Mouse (Mus musculus): ENCODE measurements at regions not wholly inside any gene's neighbourhood (a gene's known extent, or its start where the extent isn't known, plus 50 kb on each side); places are given as distances from the start of the nearest gene placed in this dataset.

DNA sequence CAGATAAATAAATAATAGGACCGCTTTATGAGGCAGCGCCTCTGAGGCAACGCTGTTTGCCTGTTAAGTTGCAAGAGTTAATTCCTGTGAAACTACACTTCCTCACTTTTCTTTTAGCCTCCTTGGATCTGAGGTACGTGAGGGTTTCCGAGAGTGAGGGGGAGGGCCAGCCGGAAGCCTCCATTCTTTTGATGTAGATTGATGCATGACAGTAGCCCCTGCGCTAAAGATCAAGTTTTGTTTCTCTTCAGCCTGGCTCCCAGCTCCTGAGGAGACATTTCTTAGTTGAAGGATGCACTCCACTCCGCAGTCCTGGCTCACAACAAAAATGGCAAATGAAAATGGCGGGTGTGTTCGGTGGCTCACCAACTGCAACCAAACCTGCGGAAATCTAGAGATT is 485.6 kb upstream of the Cited2 start:
- Histone ChIP-seq H3K4me1 (peaks cover 36% of the 10 kb centered on the region), H3K4me3 (replicated peaks) (no peak overlapping the region), H3K27me3 (0 out of 2 replicates have a peak, but pooled peaks cover 4% of the 10 kb centered on the region), H3K9ac (no peak overlapping the region), H3K9me3 (no peaks in the 10 kb centered on the region), H3K27ac (no peak overlapping the region), H3K36me3 (replicated peaks) (no peaks in the 10 kb centered on the region), H3K4me2 (no peak overlapping the region)
- 46% methylated on average over 11 of the region's 11 CpGs for WGBS
- ATAC-seq (ENCODE audit: low FRiP score) = no peak

DNA sequence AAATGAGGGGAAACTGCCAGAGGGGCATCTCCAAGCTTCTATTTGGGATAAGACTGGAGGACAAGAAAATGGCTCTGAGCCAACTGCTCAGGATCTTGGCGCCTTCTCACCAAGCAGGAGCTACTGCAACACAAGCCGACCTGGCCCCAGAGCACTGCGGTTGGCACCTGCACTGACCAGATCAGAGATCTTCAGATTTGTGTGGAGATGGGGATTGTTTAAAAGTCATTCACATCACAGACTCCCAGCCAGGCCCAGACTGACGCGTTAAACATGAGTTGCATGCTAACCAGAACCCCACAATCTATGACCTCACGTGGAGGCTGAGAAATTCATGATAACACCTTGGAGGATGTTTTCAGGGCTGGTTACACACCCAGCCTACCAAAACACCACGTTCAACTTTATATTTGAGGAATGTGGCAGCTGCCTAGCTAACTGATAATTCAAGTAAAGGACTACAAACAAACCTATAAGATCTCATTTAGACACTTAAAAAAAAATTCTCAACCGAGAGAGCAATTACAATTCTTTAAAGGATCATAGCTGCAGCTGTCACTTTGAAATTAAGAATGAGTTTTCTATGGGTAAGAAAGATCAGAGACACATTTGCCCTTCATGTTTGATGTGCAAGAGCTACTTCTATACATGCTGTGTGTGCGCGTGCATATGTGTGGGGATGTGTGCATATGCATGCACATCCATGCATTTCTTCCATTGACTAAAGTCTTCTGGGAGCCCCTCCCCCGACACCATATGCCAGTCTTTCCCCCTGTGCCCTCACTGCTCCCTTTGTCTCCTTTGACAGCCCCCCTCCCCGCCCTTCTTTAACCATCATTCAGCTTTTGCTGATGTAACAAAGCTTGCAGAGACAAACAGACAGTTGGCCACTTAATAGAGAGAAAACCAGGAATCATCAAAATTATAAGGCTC is 484.8 kb upstream of the Cited2 start:
- Histone ChIP-seq H3K36me3 (replicated peaks) (no peaks in the 10 kb centered on the region), H3K4me3 (replicated peaks) (no peak overlapping the region), H3K4me2 (no peak overlapping the region), H3K9ac (no peak overlapping the region), H3K4me1 (peaks cover 36% of the 10 kb centered on the region), H3K9me3 (no peaks in the 10 kb centered on the region), H3K27ac (0 out of 2 replicates have a peak overlapping the region, but pooled peaks have one; percentile 19), H3K27me3 (0 out of 2 replicates have a peak, but pooled peaks cover 4% of the 10 kb centered on the region)
- WGBS = 58% methylated on average over 12 of the region's 12 CpGs
- ATAC-seq (ENCODE audit: low FRiP score) = peak; percentile 88

DNA sequence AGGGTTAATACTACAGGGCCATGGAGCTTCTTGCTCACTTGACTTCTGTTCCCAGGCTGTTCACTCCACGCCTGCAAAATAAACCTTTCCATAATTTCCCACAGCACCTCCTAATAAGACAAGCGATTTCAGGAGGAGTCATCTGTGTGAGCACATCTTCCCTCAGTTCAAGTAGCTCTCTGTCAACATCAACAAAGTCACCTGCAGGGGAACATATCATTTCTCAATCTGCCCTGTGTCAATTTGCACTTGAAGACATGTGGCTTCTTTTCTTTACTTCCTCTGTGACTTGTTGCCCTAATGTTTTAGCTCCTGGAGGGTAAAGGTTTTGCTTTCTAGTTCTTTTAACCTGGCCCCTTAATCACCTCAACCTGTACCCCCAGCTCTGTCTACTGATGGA is 474.7 kb upstream of the Cited2 start:
- no peaks in the 10 kb centered on the region for H3K36me3 ChIP-seq (replicated peaks)
- no peak overlapping the region for H3K27ac ChIP-seq
- 63% methylated on average over 2 of the region's 2 CpGs for WGBS
- H3K27me3 ChIP-seq = no peaks in the 10 kb centered on the region
- ATAC-seq (ENCODE audit: low FRiP score) = no peak
- no peaks in the 10 kb centered on the region for H3K9me3 ChIP-seq
- H3K4me3 ChIP-seq (replicated peaks) = no peak overlapping the region
- H3K9ac ChIP-seq = no peak overlapping the region
- no peaks in the 10 kb centered on the region for H3K4me1 ChIP-seq
- H3K4me2 ChIP-seq = no peak overlapping the region

DNA sequence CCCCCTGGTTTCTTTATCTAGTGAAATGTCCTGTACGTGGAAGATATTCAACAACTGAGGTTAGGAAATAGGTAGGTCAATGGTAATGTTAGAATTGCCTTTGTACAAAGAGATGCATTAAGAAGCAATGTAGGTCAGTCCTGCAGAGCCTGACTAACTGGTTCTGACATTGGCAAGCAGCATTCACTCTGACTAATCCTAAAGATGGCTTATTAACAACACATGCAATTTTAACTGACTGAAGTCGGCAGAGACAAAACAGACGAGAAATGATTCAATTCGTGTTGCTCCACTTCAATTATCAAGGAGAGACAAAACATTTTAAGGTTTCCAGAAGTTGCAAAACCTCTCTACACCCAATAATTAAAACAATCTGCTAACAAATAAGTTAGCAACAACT is 470.0 kb upstream of the Cited2 start:
- H3K4me1 ChIP-seq = no peaks in the 10 kb centered on the region
- no peak overlapping the region for H3K4me3 ChIP-seq (replicated peaks)
- H3K9me3 ChIP-seq = no peaks in the 10 kb centered on the region
- H3K27me3 ChIP-seq = no peaks in the 10 kb centered on the region
- H3K4me2 ChIP-seq = no peak overlapping the region
- H3K27ac ChIP-seq = no peak overlapping the region
- no peak for ATAC-seq (ENCODE audit: low FRiP score)
- WGBS = 60% methylated on average over 4 of the region's 4 CpGs
- H3K36me3 ChIP-seq (replicated peaks) = no peaks in the 10 kb centered on the region
- H3K9ac ChIP-seq = no peak overlapping the region

DNA sequence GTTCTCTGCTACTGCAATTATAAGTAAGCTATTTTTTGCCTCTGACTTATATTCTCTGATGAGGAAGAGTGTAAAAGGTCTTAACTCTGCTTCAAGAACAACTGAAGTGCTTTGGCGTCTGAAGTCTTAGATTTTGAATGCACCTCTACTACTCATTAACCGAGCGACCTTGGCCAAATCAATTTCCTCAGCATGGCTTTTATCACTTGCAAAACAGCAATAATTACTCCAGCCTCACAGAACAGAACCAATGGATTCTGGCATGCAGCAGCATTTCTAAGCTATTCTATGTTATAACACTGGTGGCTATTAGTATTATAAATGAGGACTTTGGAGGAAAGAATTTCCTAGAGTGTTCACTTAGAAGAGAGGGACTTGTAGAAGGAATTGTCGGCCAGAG is 462.9 kb upstream of the Cited2 start:
- no peak overlapping the region for H3K4me3 ChIP-seq (replicated peaks)
- no peak for ATAC-seq (ENCODE audit: low FRiP score)
- no peaks in the 10 kb centered on the region for H3K36me3 ChIP-seq (replicated peaks)
- H3K9me3 ChIP-seq = 0 out of 2 replicates have a peak, but pooled peaks cover 5% of the 10 kb centered on the region
- no peaks in the 10 kb centered on the region for H3K4me1 ChIP-seq
- no peak overlapping the region for H3K27ac ChIP-seq
- H3K27me3 ChIP-seq = no peaks in the 10 kb centered on the region
- no peak overlapping the region for H3K4me2 ChIP-seq
- WGBS = 65% methylated on average over 4 of the region's 4 CpGs
- no peak overlapping the region for H3K9ac ChIP-seq

DNA sequence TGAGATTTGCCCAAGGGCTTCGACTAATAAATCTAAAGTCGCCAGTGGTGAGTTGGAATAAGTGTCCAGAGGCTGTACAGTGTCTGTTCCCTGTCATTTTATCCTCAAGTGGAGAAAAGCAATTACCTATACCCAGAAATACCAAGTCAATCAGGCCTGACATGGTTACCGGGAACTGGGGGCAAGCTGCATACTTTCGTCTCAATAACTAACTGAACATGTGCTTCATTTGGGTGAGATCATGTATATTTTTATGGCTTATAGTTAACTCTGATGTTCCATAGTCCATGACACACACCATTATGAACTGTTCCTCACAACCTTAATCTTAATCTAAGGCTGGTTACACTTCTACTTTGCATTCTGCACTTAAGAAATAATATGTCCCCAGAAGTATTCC is 462.4 kb upstream of the Cited2 start:
- Histone ChIP-seq H3K4me1 (no peaks in the 10 kb centered on the region), H3K4me2 (no peak overlapping the region), H3K9ac (no peak overlapping the region), H3K27ac (no peak overlapping the region), H3K27me3 (no peaks in the 10 kb centered on the region), H3K36me3 (replicated peaks) (no peaks in the 10 kb centered on the region), H3K9me3 (0 out of 2 replicates have a peak, but pooled peaks cover 5% of the 10 kb centered on the region), H3K4me3 (replicated peaks) (no peak overlapping the region)
- 90% methylated on average over 4 of the region's 4 CpGs for WGBS
- no peak for ATAC-seq (ENCODE audit: low FRiP score)

DNA sequence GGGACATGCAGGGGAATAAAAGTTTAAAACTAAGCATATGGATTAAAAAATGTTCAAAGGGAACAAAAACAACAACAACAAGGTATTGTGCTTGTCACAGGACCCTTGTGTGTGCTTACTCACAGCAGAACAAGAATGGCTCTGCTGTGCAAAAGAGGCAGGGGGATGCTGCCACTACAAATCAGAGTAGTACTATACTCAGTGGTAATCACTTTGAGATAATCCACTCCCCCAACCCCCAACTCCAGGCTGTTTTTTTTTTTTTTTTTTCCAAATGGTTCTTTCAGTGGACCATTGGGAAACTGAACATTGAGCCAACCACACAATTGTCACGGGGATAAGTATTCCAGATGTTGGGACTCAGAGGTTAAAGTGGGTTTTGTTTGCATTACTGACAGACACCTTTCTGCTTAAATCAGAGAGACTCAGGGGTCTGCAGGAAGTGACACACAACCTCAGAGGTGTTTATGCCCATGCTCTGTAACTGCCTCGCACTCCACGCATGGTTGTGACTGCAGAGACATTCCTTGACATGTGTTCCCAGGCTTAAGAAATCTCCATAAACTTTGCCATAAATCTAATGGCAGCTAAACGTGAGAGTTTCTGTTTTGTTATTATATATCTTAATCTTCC is 461.7 kb upstream of the Cited2 start:
- no peak for ATAC-seq (ENCODE audit: low FRiP score)
- Histone ChIP-seq H3K4me3 (replicated peaks) (no peak overlapping the region), H3K9ac (no peak overlapping the region), H3K36me3 (replicated peaks) (no peaks in the 10 kb centered on the region), H3K9me3 (0 out of 2 replicates have a peak, but pooled peaks cover 5% of the 10 kb centered on the region), H3K27ac (no peak overlapping the region), H3K4me1 (no peaks in the 10 kb centered on the region), H3K4me2 (no peak overlapping the region), H3K27me3 (no peaks in the 10 kb centered on the region)
- 70% methylated on average over 4 of the region's 4 CpGs for WGBS

DNA sequence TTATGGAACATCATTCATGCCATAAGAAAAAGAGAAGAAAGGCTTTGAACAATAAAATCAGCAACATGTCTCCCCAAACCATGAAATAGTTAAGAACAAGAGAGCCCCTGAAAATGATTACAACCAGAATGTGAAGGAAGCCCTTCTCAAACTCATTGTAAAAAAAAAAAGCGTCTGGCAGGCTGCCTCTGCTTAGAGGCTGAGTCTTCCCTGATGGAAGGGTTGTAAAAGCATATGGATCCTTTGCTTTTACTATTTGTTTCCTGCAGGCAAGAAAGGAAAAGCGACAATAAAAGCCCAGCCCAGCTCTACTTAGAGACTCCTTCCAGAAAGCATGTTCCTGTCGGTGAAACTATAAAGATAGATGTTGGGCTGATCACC is 461.2 kb upstream of the Cited2 start:
- Histone ChIP-seq H3K27me3 (no peaks in the 10 kb centered on the region), H3K27ac (no peak overlapping the region), H3K4me3 (replicated peaks) (no peak overlapping the region), H3K36me3 (replicated peaks) (no peaks in the 10 kb centered on the region), H3K9ac (no peak overlapping the region), H3K4me1 (no peaks in the 10 kb centered on the region), H3K4me2 (no peak overlapping the region), H3K9me3 (0 out of 2 replicates have a peak, but pooled peaks cover 5% of the 10 kb centered on the region)
- WGBS = 67% methylated on average over 3 of the region's 3 CpGs
- ATAC-seq (ENCODE audit: low FRiP score) = no peak

DNA sequence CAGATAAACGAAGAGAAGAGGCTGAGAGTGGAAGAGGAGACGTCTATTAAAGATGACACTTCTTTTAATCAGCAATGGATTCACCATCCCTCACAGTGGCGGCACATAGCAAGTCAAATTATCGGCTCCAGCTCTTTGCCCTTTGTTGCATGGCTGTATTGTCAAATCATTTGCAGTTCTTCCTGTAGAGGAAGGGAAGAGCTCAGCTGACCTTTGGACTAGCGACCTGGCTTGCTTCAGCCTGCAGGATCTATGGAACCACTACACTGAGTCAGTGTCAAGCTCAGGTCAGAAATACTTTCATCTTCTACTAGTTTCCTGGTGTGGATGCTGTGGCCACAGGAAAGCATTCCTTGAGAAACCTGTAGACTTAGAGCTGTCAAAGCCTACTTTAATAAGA is 450.4 kb upstream of the Cited2 start:
- H3K9me3 ChIP-seq = no peaks in the 10 kb centered on the region
- WGBS = 85% methylated on average over 5 of the region's 5 CpGs
- H3K27me3 ChIP-seq = no peaks in the 10 kb centered on the region
- no peak overlapping the region for H3K4me3 ChIP-seq (replicated peaks)
- H3K27ac ChIP-seq = no peak overlapping the region
- no peaks in the 10 kb centered on the region for H3K36me3 ChIP-seq (replicated peaks)
- no peak overlapping the region for H3K4me2 ChIP-seq
- H3K9ac ChIP-seq = no peak overlapping the region
- H3K4me1 ChIP-seq = no peaks in the 10 kb centered on the region
- no peak for ATAC-seq (ENCODE audit: low FRiP score)

DNA sequence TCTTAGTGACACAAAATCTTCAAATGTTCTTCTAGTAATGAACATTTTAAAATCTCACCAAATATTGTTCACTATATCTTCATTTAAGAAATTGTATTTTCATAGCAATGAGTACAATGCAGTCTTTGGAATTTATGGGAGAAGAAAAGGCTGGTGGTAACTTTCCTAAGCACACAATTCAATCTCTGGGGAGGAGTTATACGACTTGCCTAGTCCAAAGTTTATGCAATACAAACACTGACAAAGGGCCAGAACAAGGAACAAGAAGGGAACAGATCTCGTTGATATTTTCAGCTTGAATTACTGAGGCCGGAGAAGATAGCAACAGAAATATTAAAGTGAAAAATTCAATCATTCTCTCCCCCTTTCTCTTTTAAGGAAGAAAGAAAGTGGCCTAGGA is 449.2 kb upstream of the Cited2 start:
- no peak overlapping the region for H3K27ac ChIP-seq
- H3K4me1 ChIP-seq = no peaks in the 10 kb centered on the region
- ATAC-seq (ENCODE audit: low FRiP score) = no peak
- no peaks in the 10 kb centered on the region for H3K9me3 ChIP-seq
- H3K9ac ChIP-seq = no peak overlapping the region
- no peak overlapping the region for H3K4me2 ChIP-seq
- H3K4me3 ChIP-seq (replicated peaks) = no peak overlapping the region
- 89% methylated on average over 3 of the region's 3 CpGs for WGBS
- no peaks in the 10 kb centered on the region for H3K27me3 ChIP-seq
- H3K36me3 ChIP-seq (replicated peaks) = no peaks in the 10 kb centered on the region

DNA sequence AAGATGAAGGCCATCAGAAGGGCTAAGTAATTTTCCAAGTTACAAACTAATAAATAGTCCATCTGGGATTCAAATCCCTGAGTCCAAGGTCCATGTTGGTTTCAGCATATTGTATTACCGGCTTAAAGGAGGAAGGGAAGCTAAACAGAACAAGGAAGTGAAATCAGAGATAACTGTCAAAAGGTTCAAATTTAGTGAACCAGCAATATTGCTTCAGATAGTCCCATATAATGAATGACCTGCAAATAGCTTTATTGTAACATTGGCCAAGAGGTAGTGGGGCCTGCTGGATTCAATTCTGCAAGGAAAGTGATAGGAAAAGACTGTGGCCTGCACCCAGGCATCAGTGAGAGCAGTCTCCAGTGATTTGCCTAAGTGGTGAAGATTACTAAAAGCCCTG is 447.8 kb upstream of the Cited2 start:
- no peak overlapping the region for H3K4me2 ChIP-seq
- no peaks in the 10 kb centered on the region for H3K27me3 ChIP-seq

DNA sequence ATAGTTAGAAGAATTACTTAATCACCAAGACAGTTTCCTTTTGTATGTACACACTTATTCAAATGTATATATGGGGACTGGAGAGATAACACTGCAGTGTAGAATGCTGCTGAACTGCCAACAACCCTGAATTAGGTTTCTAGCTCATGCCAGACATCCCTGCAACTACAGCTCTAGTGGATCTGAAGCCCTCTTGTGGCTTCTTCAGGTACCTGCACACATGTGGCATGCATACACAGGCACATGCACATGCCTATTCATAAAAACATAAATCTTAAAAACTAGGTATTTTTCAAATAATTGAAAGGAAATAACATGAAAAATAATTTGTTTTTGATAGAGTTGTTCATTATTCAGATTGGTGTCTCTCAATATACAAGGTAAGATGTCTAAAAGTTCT is 445.1 kb upstream of the Cited2 start:
- Histone ChIP-seq H3K27ac (no peak overlapping the region), H3K4me3 (replicated peaks) (no peak overlapping the region), H3K4me2 (no peak overlapping the region), H3K36me3 (replicated peaks) (no peaks in the 10 kb centered on the region), H3K9me3 (no peaks in the 10 kb centered on the region), H3K4me1 (no peaks in the 10 kb centered on the region), H3K27me3 (no peaks in the 10 kb centered on the region), H3K9ac (no peak overlapping the region)
- no peak for ATAC-seq (ENCODE audit: low FRiP score)

More for the DNA sequence above, 447.8 kb upstream of the Cited2 start:
- Histone ChIP-seq H3K9ac (no peak overlapping the region), H3K4me1 (no peaks in the 10 kb centered on the region), H3K4me3 (replicated peaks) (no peak overlapping the region), H3K27ac (no peak overlapping the region), H3K36me3 (replicated peaks) (no peaks in the 10 kb centered on the region), H3K9me3 (no peaks in the 10 kb centered on the region)
- ATAC-seq (ENCODE audit: low FRiP score) = no peak
- 89% methylated on average over 1 of the region's 1 CpGs for whole genome bisulfite sequencing

DNA sequence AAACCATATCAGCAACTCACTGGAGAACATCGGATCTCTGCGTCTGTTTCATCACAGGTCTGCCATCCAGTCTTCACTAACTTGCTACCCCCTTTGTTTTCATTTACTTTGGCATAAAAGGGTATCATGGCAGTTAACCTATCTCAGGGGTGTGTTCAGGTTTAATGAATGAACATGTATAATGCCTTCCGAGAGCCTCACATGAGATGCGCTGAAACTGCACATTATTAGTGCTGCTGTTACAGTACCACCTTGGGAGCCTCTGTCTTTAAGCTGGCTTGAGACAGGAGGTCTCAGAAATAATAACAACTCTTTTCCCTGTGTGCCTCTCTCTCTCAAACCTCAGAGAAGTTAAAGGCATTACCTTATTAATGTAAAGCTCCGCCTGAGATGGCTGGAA is 438.2 kb upstream of the Cited2 start:
- Histone ChIP-seq H3K9me3 (no peaks in the 10 kb centered on the region), H3K4me3 (replicated peaks) (no peak overlapping the region), H3K4me1 (no peaks in the 10 kb centered on the region; the same call in 1 of the 2 replicates), H3K36me3 (replicated peaks) (no peaks in the 10 kb centered on the region), H3K27me3 (no peaks in the 10 kb centered on the region), H3K4me2 (no peak overlapping the region), H3K9ac (no peak overlapping the region), H3K27ac (no peak overlapping the region)
- 87% methylated on average over 5 of the region's 5 CpGs for WGBS
- no peak for ATAC-seq (ENCODE audit: low FRiP score)
